Mouse (Mus musculus) cortical plate, adult 2 months (tissue): ENCODE measurements around the gene Olfm1.

ENCODE experiments used
- CTCF ChIP-seq: fragments of 200-500 bp; IDR thresholded peaks from 2 replicates; pipeline ENCODE4 v1.5.1; 2011; ENCODE audit warnings: mild to moderate bottlenecking, control low read depth, low read length; ENCODE audit not compliant: insufficient read depth; ENCODE audit errors: extremely low read depth
- POLR2A ChIP-seq: fragments of 200-500 bp; IDR thresholded peaks from 2 replicates; pipeline ENCODE4 v1.6.1; 2011; ENCODE audit warnings: mild to moderate bottlenecking, low read length, control low read depth; ENCODE audit not compliant: insufficient read depth; ENCODE audit errors: extremely low read depth

GRCm38 (mm10) chr2:28235129-28235528, 42.3 kb downstream of the Olfm1 start:
- TF ChIP-seq CTCF (no peak), POLR2A (no peak)
